Mouse (Mus musculus): ENCODE measurements around the gene C1qa.

The C1qa gene

GRCm38 (mm10) chr4:136898637-136899036 is at the start of gene C1qa:
TSS of gene C1qa (minus strand) at chr4:136898803.
- DNase-seq: no peak

- no peak for DNase-seq
These were observed 46.8 kb upstream of the C1qa start for GRCm38 (mm10) chr4:136945397-136945796.

- no peak for DNase-seq
These were observed 46.2 kb upstream of the C1qa start for GRCm38 (mm10) chr4:136944558-136945350.

- no peak for DNase-seq
These were observed 44.6 kb upstream of the C1qa start for GRCm38 (mm10) chr4:136943175-136943574.

GRCm38 (mm10) chr4:136942761-136943160 is 44.2 kb upstream of the C1qa start:
- DNase-seq: no peak

GRCm38 (mm10) chr4:136937935-136938334 is 39.3 kb upstream of the C1qa start:
- no peak for DNase-seq

GRCm38 (mm10) chr4:136937344-136937743 is 38.7 kb upstream of the C1qa start:
- no peak for DNase-seq

- no peak for DNase-seq
These were observed 36.4 kb upstream of the C1qa start for GRCm38 (mm10) chr4:136934746-136935613.

- no peak for DNase-seq
These were observed 31.9 kb upstream of the C1qa start for GRCm38 (mm10) chr4:136930474-136930873.

GRCm38 (mm10) chr4:136928928-136929327 is 30.3 kb upstream of the C1qa start:
- DNase-seq: peak; percentile 52

GRCm38 (mm10) chr4:136925804-136926203 is 27.2 kb upstream of the C1qa start:
- DNase-seq: no peak

GRCm38 (mm10) chr4:136924529-136924928 is 25.9 kb upstream of the C1qa start:
- DNase-seq: peak; percentile 74

- DNase-seq: no peak
These were observed 20.9 kb upstream of the C1qa start for GRCm38 (mm10) chr4:136919526-136919925.

- DNase-seq: no peak
These were observed 20.2 kb upstream of the C1qa start for GRCm38 (mm10) chr4:136918834-136919233.

- no peak for DNase-seq
These were observed 18.5 kb upstream of the C1qa start for GRCm38 (mm10) chr4:136917165-136917524.

- DNase-seq: no peak
These were observed 18.0 kb upstream of the C1qa start for GRCm38 (mm10) chr4:136916359-136917164.

- DNase-seq: no peak
These were observed 14.2 kb upstream of the C1qa start for GRCm38 (mm10) chr4:136912841-136913240.

GRCm38 (mm10) chr4:136911804-136912203 is 13.2 kb upstream of the C1qa start:
- DNase-seq: no peak

GRCm38 (mm10) chr4:136911211-136911646 is 12.6 kb upstream of the C1qa start:
- DNase-seq: no peak

- DNase-seq: no peak
These were observed 9.2 kb upstream of the C1qa start for GRCm38 (mm10) chr4:136907809-136908208.

- DNase-seq: peak; percentile 57
These were observed 8.4 kb upstream of the C1qa start for GRCm38 (mm10) chr4:136907033-136907432.

- no peak for DNase-seq
These were observed 6.3 kb upstream of the C1qa start for GRCm38 (mm10) chr4:136904767-136905539.

Data from kidney, adult 9 months (tissue).